Mouse (Mus musculus) liver, adult 2 months (tissue): ENCODE measurements around the gene Knstrn. TPM values are rescaled to one million over a fixed set of nuclear protein-coding genes. Genes with fewer than 3 reads are reported as not detected.

Source experiments
- DNase-seq: peaks from one replicate; pipeline ENCODE4 v3.0.0-alpha.2; 2011; ENCODE audit warnings: low read depth, low spot score; ENCODE audit errors: extremely low read depth
- H3K27ac ChIP-seq: fragments of 200-500 bp; replicated peaks from 2 replicates; pipeline ENCODE4 v1.5.1; 2012; ENCODE audit warnings: low read depth, mild to moderate bottlenecking, control low read depth, inconsistent platforms, low read length; ENCODE audit not compliant: insufficient read depth
- H3K27me3 ChIP-seq: fragments of 200-500 bp; 2 replicates; pipeline ENCODE4 v1.6.1; 2012; ENCODE audit warnings: mild to moderate bottlenecking, moderate library complexity, low read length, inconsistent platforms; ENCODE audit not compliant: control insufficient read depth, insufficient read depth
- H3K36me3 ChIP-seq: fragments of 200-500 bp; 2 replicates; pipeline ENCODE4 v1.6.1; 2012; ENCODE audit warnings: low read length, inconsistent platforms; ENCODE audit not compliant: control insufficient read depth, insufficient read depth
- H3K4me1 ChIP-seq: fragments of 200-500 bp; 2 replicates; pipeline ENCODE4 v1.6.1; 2011; ENCODE audit warnings: low read length; ENCODE audit not compliant: control insufficient read depth, insufficient read depth
- H3K4me3 ChIP-seq: fragments of 200-500 bp; 2 replicates; pipeline ENCODE4 v1.5.1; 2011; ENCODE audit warnings: low read depth, mild to moderate bottlenecking, control low read depth, low read length, moderate library complexity; ENCODE audit not compliant: insufficient read depth
- H3K79me2 ChIP-seq: fragments of 200-500 bp; 2 replicates; pipeline ENCODE4 v1.6.1; 2012; ENCODE audit warnings: inconsistent platforms, mild to moderate bottlenecking, low read length, moderate library complexity; ENCODE audit not compliant: control insufficient read depth, insufficient read depth
- H3K9ac ChIP-seq: fragments of 200-500 bp; 2 replicates; pipeline ENCODE4 v1.6.1; 2012; ENCODE audit warnings: low read depth, mild to moderate bottlenecking, control low read depth, inconsistent platforms, low read length
- CTCF ChIP-seq: fragments of 200-500 bp; IDR thresholded peaks from 2 replicates; pipeline ENCODE4 v1.5.1; 2011; ENCODE audit warnings: low read depth, low read length, control low read depth
- POLR2A ChIP-seq: fragments of 200-500 bp; IDR thresholded peaks from 2 replicates; pipeline ENCODE4 v1.6.1; 2011; ENCODE audit warnings: low read length, control low read depth; ENCODE audit not compliant: insufficient read depth; ENCODE audit errors: extremely low read depth
- WGBS: fragments of 180-500 bp; shearing (Covaris S2); methylation state at CpG from one replicate; pipeline ENCODE4 v1.1.7; 2018; 5-methylcytosine and 5-hydroxymethylcytosine counted together
- polyA plus RNA-seq: library from polyadenylated mRNA; depleted of rRNA; stranded (reverse); fragments of >200 nt; gene quantifications from 2 replicates; pipeline ENCODE4 v1.2.3, GENCODE M21; 2012
- total RNA-seq: library from RNA; depleted of rRNA; stranded (reverse); fragments of >200 nt; gene quantifications from 2 replicates; pipeline ENCODE4 v1.2.3, GENCODE M21; 2014

The Knstrn gene
- total and polyA plus RNA-seq, 2 experiments = 0.22 to 0.83 TPM

GRCm38 (mm10) chr2:118896914-118897291 is 83.1 kb downstream of the Knstrn start:
- no peak overlapping the region; the same call in 1 of the 2 replicates for H3K9ac ChIP-seq
- TF ChIP-seq CTCF (no peak), POLR2A (no peak)
- no peak overlapping the region for H3K27ac ChIP-seq
- H3K36me3 ChIP-seq = no peaks in the 10 kb centered on the region
- H3K4me1 ChIP-seq = peaks cover 4% of the 10 kb centered on the region; the same call in 1 of the 2 replicates
- 0 out of 2 replicates have a peak, but pooled peaks cover 9% of the 10 kb centered on the region for H3K27me3 ChIP-seq
- no peaks in the 10 kb centered on the region for H3K79me2 ChIP-seq
- 6% methylated on average over 13 of the region's 13 CpGs for WGBS
- H3K4me3 ChIP-seq = peak overlapping the region; percentile 56; the same call in 1 of the 2 replicates
- no peak for DNase-seq

- Histone ChIP-seq H3K4me1 (peaks cover 4% of the 10 kb centered on the region; the same call in 1 of the 2 replicates), H3K27ac (no peak overlapping the region), H3K36me3 (no peaks in the 10 kb centered on the region), H3K79me2 (0 out of 2 replicates have a peak, but pooled peaks cover 3% of the 10 kb centered on the region), H3K4me3 (no peak overlapping the region), H3K27me3 (0 out of 2 replicates have a peak, but pooled peaks cover 9% of the 10 kb centered on the region), H3K9ac (no peak overlapping the region)
- 12% methylated on average over 7 of the region's 7 CpGs for WGBS
- DNase-seq = no peak
- TF ChIP-seq CTCF (no peak), POLR2A (no peak)
Observed at GRCm38 (mm10) chr2:118897392-118897791, 83.6 kb downstream of the Knstrn start.

GRCm38 (mm10) chr2:118897808-118898207 is 84.0 kb downstream of the Knstrn start:
- H3K4me1 ChIP-seq = peaks cover 4% of the 10 kb centered on the region; the same call in 1 of the 2 replicates
- WGBS = 4% methylated on average over 11 of the region's 11 CpGs
- H3K9ac ChIP-seq = no peak overlapping the region
- H3K27ac ChIP-seq = no peak overlapping the region
- TF ChIP-seq POLR2A (no peak), CTCF (no peak)
- H3K79me2 ChIP-seq = 0 out of 2 replicates have a peak, but pooled peaks cover 3% of the 10 kb centered on the region
- no peak overlapping the region for H3K4me3 ChIP-seq
- DNase-seq = no peak
- H3K27me3 ChIP-seq = 0 out of 2 replicates have a peak, but pooled peaks cover 9% of the 10 kb centered on the region
- H3K36me3 ChIP-seq = no peaks in the 10 kb centered on the region

DNA sequence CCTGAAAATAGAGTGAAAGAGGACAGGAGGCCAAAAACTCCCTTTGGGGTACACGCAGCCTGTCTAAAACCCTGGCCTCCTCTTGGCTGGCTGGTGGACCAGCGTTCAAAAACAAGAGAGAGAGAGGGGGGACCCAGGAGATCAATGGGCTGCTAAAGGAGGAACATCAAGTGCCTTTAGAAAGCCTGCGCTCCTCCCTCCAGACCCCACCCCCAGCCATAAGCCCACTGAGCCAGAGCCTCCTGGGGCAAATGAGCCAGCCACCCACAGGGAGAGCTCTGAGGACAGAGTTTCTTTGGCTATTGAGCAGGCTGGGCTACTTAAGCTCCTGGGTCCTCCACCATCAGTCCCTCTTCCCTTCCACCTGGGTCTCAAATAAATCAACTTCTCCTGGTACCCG is 85.0 kb downstream of the Knstrn start:
- Histone ChIP-seq H3K36me3 (no peaks in the 10 kb centered on the region), H3K27me3 (0 out of 2 replicates have a peak, but pooled peaks cover 9% of the 10 kb centered on the region), H3K4me1 (peaks cover 4% of the 10 kb centered on the region), H3K27ac (no peak overlapping the region), H3K79me2 (0 out of 2 replicates have a peak, but pooled peaks cover 3% of the 10 kb centered on the region), H3K9ac (no peak overlapping the region), H3K4me3 (no peak overlapping the region)
- WGBS = 36% methylated on average over 4 of the region's 4 CpGs
- TF ChIP-seq POLR2A (no peak), CTCF (no peak)
- no peak for DNase-seq

- H3K4me1 ChIP-seq = peaks cover 6% of the 10 kb centered on the region
Observed at GRCm38 (mm10) chr2:118899306-118899705, 85.5 kb downstream of the Knstrn start.

DNA sequence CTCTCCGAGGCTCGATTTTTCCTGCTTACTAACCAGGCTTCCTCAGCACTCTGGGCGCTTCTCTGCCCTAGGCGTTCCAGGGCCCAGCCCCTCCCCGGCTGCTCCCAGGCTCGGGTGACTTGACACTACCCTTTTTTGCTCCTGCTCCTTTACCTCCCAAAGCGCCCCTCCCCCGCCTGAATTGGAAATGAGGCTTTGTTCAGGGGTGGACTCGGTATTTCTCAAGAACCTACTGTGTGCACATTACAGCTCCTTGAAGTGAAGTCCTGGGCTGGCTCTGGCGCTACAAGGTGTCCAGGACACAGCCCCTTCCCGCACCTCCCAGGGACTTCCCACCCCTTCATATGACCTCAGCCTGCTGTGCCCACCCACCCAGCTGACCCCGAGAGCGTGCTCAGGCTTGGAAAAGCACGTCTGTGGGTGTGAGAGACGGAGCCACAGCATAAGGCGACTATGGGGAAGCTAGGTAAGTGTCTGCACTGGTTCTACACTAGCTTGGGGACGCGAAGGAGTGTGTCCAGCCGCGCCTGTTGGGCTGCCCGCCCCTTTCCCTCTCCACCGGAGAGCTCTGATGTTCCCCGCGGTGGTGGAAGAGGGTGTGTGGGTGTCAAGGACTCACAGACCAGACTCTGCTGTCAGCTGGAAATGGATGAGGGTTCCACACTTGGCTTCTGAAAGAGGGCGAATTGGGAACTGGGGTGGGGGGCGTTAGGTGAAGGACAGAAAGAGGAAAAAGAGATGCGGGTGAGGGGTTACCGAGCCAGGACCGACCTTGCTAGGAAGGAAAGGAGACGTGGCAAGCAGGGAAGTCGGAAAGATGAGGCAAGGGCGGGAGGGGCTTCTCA is 86.4 kb downstream of the Knstrn start, which contains the start of gene Bahd1:
TSS of gene Bahd1 (plus strand) at position 397 of the 845 bp plus-strand sequence.
- Histone ChIP-seq H3K4me1 (peaks cover 6% of the 10 kb centered on the region), H3K27me3 (0 out of 2 replicates have a peak, but pooled peaks cover 9% of the 10 kb centered on the region), H3K4me3 (peak within 1 kb of the TSS; percentile 88; the same call in 1 of the 2 replicates), H3K27ac (no peak within 1 kb of the TSS), H3K36me3 (no peaks in the 10 kb centered on the region), H3K79me2 (peaks cover 12% of the 10 kb centered on the region; the same call in 1 of the 2 replicates), H3K9ac (peak within 1 kb of the TSS; percentile 43)
- DNase-seq = no peak
- TF ChIP-seq CTCF (no peak), POLR2A (no peak)
- 7% methylated on average over 32 of the region's 32 CpGs for WGBS

More at GRCm38 (mm10) chr2:118899306-118899705, 85.5 kb downstream of the Knstrn start:
- Histone ChIP-seq H3K9ac (no peak overlapping the region), H3K27ac (no peak overlapping the region), H3K36me3 (no peaks in the 10 kb centered on the region), H3K27me3 (0 out of 2 replicates have a peak, but pooled peaks cover 9% of the 10 kb centered on the region), H3K79me2 (0 out of 2 replicates have a peak, but pooled peaks cover 4% of the 10 kb centered on the region), H3K4me3 (no peak overlapping the region)
- WGBS = 40% methylated on average over 7 of the region's 7 CpGs
- no peak for TF ChIP-seq CTCF
- no peak for TF ChIP-seq POLR2A
- no peak for DNase-seq
